Mouse (Mus musculus) Patski (cell line): ENCODE data around the gene Ppp1r14b. TPM values are rescaled to one million over a fixed set of nuclear protein-coding genes. Genes with fewer than 3 reads are reported as not detected.
A peak's percentile ranks its signal among the peaks of the same experiment; 100 is the strongest.

Source experiments
- ATAC-seq: fragments of 100-300 bp; one replicate; pipeline ENCODE4 v1.8.0; 2021
- CTCF ChIA-PET: fragments of 350-600 bp; sonication (Branson Sonifier 250); formaldehyde crosslinking; loops from one replicate; lab custom pipeline; 2022; ENCODE audit warnings: inconsistent platforms; lab: Charles Lee
- POLR2A ChIA-PET: fragments of 350-600 bp; sonication (Branson Sonifier 250); formaldehyde crosslinking; loops from one replicate; lab custom pipeline; 2022; ENCODE audit warnings: antibody characterized with exemption, inconsistent platforms; lab: Charles Lee
- DNase-seq: peaks from one replicate; pipeline ENCODE4 v3.0.0-alpha.2; 2011; ENCODE audit warnings: low read depth, low spot score
- H3K27me3 ChIP-seq: fragments of 371-371 bp; one replicate; pipeline ENCODE4 v1.5.1; 2021
- CTCF ChIP-seq: fragments of 100-300 bp; IDR thresholded peaks from one replicate; pipeline ENCODE4 v1.5.1; 2021
- in situ Hi-C: fragments of 300-500 bp; cut with MboI; formaldehyde crosslinking; loops from 3 replicates; pipeline ENCODE4 v1.11.1; 2018; ENCODE audit warnings: low pct_unique_long_range_greater_than_20kb, mixed read lengths
- polyA plus RNA-seq: library from polyadenylated mRNA; unstranded; gene quantifications from one replicate; pipeline ENCODE4 v1.2.3, GENCODE M21; 2021

Ppp1r14b gene
- polyA plus RNA-seq, 1 experiment from 2014 or later: 267 TPM

DNA sequence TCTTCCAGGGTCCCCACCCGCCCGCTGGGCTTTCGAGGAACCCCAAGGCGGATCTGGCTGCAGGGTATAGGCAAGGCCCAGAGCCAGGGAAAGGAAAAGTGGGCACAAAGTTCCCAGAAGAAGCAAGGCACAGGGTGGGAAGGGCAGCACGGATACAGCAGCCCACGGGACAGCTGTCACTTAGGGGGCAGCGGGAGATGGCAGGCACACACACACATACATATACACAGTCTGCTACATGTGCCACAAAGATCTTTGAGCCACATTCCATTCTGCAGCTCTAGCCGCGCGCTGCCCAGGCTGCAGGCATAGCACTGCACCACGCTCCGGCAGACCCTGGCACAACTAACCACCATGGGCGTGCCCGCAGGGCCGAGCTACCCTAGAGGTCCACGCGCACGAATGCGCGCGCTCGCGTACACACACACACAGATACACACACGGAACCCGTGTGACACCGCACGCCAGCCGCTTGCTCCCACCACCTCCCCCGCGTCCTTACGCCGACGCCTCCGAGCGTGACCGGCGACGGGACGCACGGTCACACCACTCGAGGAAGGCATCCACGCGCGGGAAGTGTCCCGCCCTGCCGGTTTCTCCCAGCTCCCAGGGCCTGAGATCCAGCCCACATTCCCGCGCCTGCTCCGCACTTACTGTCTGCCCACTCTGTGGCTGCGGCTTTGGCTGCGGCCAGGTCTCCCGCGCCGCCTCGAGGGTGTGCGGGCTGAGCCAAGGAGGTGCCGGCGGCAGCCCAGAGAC lies 41.2 kb upstream of the Ppp1r14b start:
- H3K27me3 ChIP-seq: no peaks in the 10 kb centered on the region
- no peak for TF ChIP-seq CTCF
- in situ Hi-C loops: no loop called here
- ATAC-seq (no peak), DNase-seq (no peak)
- ChIA-PET CTCF (interaction anchor here (1.1 kb wide), 1 partner anchor 9 kb away, joined by 3 read pairs; no protein-coding TSS in a partner anchor), POLR2A (interaction anchor here (0.8 kb wide), 1 partner anchor 9 kb away, joined by 3 read pairs; the partner anchor contains the start of genes Bad and Gpr137)

DNA sequence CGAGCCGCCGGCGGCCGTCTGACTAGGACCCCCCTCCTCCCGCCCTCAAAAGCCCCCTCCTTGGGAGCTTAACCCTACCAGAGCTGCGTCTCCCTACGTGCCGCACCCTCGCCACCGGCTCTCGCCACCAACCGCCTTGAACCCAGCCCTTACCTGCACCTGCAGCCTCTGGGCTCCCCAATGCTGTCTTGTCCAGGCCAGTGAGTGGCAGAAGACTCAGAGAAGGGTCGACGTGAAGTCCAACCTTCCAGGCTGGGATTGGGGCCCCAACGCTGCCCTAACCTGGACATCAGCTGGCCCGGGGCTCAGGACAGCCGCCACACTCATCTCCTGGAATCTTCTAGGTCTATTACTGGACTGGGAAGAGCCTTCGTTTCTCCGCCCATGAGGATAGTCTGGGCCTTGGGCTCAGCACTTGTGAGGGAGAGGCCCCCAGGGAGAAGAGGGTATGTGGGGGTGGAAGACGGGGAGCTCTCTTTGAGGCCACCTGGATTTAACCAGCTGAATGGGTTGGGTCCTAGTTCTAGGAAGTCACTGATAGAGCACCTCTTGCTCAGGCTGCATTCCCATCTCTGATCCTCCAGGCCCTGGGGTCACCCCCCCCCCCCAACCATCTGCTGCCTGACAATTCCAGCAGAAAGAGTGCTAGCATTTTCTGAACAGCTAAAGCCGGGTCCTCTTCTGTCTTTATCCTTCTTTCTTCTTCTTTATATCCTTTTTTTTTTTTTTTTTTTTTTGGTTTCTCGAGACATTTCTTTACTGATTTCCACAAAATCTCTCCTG lies 40.4 kb upstream of the Ppp1r14b start, which contains the start of gene Kcnk4:
Gene Kcnk4, minus strand, starts transcription at position 321 of the 783 bp plus-strand sequence.
- ATAC-seq: no peak
- CTCF ChIA-PET: interaction anchor here (1.1 kb wide), 1 partner anchor 10 kb away, joined by 3 read pairs; no protein-coding TSS in a partner anchor
- in situ Hi-C loops: no loop called here
- POLR2A ChIA-PET: interaction anchor here (0.8 kb wide), 2 partner anchors 8 to 13 kb away, joined by 3 to 4 read pairs; partner anchors contain the start of genes Bad, Esrra and Gpr137
- DNase-seq: no peak
- no peaks in the 10 kb centered on the region for H3K27me3 ChIP-seq
- no peak for TF ChIP-seq CTCF

DNA sequence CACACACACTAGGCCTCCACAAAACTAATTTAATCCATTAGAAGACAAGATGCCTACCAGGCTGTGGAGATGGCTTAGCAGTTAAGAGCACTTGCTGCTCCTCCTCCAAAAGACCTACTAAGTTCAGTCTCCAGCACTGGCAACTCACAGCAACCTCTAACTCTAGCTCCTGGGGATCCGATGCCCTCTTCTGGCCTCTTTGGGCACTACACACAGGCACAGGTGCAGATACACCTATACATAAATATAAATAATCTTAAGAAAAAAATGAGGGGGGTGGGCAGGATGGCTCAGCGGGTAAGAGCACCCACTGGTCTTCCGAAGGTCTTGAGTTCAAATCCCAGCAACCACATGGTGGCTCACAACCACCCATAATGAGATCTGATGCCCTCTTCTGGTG lies 38.5 kb upstream of the Ppp1r14b start:
- in situ Hi-C loops: no loop called here
- CTCF ChIA-PET: interaction anchor here (0.7 to 1.8 kb wide), 3 partner anchors 12 to 43 kb away, joined by 3 to 5 read pairs (median 3); partner anchors contain the start of gene Fkbp2
- ATAC-seq: no peak

DNA sequence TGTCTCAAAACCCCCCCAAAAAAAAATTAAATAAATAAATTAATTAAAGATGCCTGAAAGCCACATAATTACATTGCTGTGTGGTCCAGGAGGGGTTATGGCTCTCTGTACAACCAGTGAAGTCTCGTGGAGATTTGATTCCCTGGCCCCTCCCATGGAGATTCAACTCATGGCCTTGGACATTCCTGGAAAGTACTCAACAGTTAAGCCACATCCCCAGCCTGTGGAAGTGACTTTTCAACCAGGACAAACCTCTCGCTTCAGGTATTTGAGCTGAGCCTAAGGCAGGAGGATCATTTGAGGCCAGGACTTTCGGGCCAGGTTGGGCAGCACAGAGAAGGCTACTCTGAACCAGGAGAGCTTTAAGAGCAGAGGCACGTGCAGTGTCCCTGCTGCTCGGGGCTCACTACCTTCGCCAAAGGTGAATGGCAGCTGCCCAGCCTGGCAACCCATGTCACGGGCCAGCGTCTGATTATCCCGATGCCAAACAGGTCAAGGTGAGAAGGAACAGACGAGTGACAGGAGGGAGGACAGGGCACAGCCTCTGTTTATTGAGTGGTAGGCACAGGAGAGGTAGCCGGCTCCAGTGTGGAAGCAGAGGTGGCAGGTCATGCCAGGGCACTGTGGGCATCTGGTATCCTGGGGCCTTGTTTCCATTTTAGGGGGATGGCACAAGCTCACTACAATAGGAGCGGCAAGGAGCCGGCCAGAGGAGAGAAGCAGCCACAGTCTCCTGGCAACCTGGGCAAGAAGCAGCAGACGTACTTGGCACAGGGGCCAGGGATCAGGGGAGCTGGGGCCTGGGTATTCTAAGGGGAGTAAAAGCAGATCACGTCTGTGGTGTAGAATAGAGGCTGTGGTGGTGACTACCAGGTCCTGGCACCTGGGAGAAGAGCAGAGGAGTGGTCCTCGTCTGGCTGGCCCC lies 37.0 kb upstream of the Ppp1r14b start:
- in situ Hi-C loops: no loop called here
- H3K27me3 ChIP-seq: no peaks in the 10 kb centered on the region
- no peak for ATAC-seq
- TF ChIP-seq CTCF: no peak
- CTCF ChIA-PET: interaction anchor here (1.8 kb wide), 1 partner anchor 42 kb away, joined by 5 read pairs; the partner anchor contains the start of gene Fkbp2
- POLR2A ChIA-PET: interaction anchor here (0.5 to 0.6 kb wide), 2 partner anchors 17 to 403 kb away, joined by 3 to 4 read pairs; no protein-coding TSS in a partner anchor
- DNase-seq: no peak

More for the DNA sequence above, 38.5 kb upstream of the Ppp1r14b start:
- POLR2A ChIA-PET: interaction anchor here (0.8 to 1.1 kb wide), 2 partner anchors 13 to 21 kb away, joined by 3 read pairs; no protein-coding TSS in a partner anchor
- H3K27me3 ChIP-seq: no peaks in the 10 kb centered on the region
- DNase-seq: no peak
- TF ChIP-seq CTCF: no peak

DNA sequence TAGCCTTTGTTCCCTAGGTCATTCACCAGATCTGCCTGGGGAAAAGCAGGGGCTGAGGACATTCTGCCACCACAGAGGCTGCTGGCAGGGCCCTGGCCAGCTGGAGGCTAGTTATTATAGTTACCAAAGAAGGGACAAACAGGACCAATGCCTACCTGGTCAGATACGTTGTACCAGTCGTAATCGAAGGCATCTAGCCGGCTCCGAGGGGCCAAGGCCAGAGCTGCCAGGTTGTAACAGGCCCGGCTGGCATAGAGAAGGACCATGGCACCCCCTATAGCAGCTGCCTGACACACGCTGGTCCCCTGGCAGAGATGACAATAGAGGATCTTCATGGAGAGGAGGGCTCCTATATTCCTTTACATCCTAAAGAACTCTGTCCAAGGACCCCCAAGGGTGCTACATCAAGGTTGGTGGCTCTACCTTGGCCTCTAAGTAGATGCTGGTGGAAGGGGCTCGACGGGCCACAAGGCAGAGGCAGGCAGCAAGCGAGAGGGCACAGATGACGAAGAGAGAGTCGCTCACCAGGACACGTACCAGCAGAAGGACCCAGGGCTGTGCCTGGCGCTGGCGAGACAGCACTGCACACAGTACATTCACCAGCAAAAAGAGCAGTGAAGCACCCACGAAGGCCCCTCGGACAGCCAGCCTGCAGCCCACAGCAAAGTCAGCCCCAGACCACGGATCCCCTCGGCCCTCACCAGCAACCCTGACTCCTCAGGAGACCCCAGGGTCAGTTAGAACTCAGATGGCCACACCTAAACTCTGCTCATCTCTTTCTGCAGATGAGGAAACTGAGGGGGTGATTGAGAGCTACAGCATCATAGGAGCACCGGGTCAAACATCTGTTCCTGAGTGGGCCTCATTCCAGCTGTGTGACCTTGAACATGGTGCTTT lies 35.4 kb upstream of the Ppp1r14b start:
- no peak for ATAC-seq
- in situ Hi-C loops: no loop called here
- no peak for TF ChIP-seq CTCF

DNA sequence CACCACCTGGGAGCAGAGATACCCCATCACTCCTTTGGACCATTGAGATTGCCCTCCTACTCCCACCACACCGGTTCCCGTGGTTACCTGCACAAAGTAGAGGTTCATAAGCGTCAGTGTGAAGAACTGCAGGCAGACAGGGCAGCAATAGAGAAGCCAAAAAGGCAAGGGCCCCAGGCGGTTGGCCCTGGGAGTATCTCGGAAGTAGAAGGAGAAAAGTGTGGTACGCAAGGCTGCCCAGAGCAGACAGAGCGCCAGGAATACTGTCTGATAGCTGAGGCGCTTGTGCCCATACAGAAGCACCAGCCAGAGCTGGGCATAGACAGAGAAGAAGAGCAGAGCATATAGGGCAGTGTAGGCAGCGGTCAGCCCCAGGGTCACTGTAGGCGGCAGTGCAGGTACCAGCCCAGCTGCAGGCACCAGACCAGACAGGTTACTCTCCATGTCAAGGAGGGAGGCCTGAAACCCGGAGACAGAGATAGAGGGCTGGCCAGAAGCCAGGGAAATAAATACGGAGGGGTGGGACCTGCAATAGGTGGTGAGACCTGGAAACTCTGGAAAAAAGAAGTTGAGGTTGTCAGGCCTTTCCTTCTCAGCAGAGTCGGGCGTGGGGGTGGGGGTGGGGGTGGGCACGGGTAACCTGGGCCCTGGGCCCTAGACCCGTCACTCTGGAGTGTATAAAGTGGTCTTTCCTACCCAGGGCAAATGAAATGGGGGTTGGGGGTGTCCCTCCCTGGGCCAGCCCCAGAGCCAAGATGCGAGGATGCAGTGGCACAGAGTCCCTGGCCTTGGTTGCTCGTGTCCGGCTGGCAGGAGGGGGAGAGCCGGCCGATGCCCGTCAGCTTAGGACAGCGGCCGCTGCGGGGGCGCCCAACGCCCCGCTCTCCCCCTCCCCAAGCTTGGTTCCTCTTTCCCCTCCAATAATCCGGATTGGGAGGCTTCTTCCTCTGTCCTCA lies 34.1 kb upstream of the Ppp1r14b start:
- no peaks in the 10 kb centered on the region for H3K27me3 ChIP-seq
- ATAC-seq (no peak), DNase-seq (no peak)
- ChIA-PET CTCF (interaction anchor here (1.1 to 2.8 kb wide), 6 partner anchors 11 to 103 kb away, joined by 3 to 21 read pairs (median 4); no protein-coding TSS in a partner anchor), POLR2A (interaction anchor here (0.9 to 5.0 kb wide), 13 partner anchors 8 to 99 kb away, joined by 3 to 75 read pairs (median 5); partner anchors contain the start of genes Esrra, Plcb3, Ppp1r14b and Prdx5)
- in situ Hi-C loops: no loop called here
- no peak for TF ChIP-seq CTCF

More for the DNA sequence above, 35.4 kb upstream of the Ppp1r14b start:
- POLR2A ChIA-PET: interaction anchor here (1.1 to 5.0 kb wide), 3 partner anchors 9 to 36 kb away, joined by 3 to 75 read pairs (median 3); partner anchors contain the start of gene Plcb3
- CTCF ChIA-PET: interaction anchor here (1.7 kb wide), 1 partner anchor 16 kb away, joined by 5 read pairs; no protein-coding TSS in a partner anchor
- H3K27me3 ChIP-seq: no peaks in the 10 kb centered on the region
- no peak for DNase-seq

DNA sequence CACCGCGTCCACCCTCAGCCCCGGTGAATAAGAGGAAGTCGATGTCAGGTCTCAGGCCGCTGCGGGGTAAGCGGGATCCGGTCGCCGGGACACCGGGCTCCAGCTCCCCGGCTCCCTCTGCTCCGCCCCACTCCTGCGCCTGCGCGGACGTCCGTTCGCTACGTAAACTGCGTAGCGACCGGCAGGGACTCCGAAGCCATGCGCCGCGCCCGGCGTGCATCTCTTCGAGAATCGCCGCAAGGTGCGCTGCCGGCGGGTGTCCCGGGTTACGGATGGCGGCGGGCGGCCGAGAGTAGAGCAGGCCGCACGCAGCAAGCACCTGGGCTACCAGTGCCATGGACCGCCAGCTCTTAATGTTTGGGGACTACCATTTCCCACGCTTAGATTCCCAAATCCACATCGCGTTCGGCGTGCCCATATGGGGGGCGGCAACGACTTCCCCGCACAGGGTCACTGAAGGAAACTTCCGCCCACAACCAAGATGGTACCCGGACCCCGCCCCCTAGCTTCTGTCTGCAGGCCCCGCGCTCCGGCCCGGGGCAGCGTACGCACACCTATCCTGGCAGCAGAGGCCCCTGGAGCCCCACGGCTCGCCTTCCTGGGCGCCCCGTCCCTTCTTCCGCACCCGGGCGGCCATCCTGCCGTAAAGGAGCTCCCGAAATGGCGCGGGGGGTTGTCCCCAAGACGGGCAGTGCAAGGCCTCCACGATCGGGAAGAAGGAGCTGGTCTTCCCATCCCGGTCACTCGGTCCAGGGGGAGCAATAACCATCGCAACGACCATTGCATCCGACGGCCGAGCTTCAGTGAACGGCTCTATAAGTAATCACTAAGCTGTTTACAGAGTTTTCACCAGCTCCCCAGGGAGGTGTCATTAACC lies 33.2 kb upstream of the Ppp1r14b start, which contains the start of gene Bad:
Gene Bad, plus strand, starts transcription at position 490 of the 877 bp plus-strand sequence.
- H3K27me3 ChIP-seq: no peaks in the 10 kb centered on the region
- DNase-seq (no peak), ATAC-seq (peak; percentile 41)
- in situ Hi-C loops: no loop called here
- POLR2A ChIA-PET: interaction anchor here (0.6 to 5.0 kb wide), 22 partner anchors 8 to 99 kb away, joined by 3 to 75 read pairs (median 4); partner anchors contain the start of genes Esrra, Fkbp2, Plcb3 and Ppp1r14b
- CTCF ChIA-PET: interaction anchor here (1.0 to 2.8 kb wide), 6 partner anchors 10 to 102 kb away, joined by 3 to 21 read pairs (median 4); no protein-coding TSS in a partner anchor
- TF ChIP-seq CTCF: no peak
